Mouse (Mus musculus): ENCODE measurements around the gene Wscd1. TPM values are rescaled to one million over a fixed set of nuclear protein-coding genes. Genes with fewer than 3 reads are reported as not detected.

The Wscd1 gene
- total RNA-seq (2018; cell fraction: chromatin; rRNA removed), result not detected
- not detected for total RNA-seq (2018; cell fraction: cytosol; rRNA removed)
- not detected for total RNA-seq (2018; cell fraction: nucleus; rRNA removed)
- not detected in 3 replicates for polyA plus RNA-seq (2018)

DNA sequence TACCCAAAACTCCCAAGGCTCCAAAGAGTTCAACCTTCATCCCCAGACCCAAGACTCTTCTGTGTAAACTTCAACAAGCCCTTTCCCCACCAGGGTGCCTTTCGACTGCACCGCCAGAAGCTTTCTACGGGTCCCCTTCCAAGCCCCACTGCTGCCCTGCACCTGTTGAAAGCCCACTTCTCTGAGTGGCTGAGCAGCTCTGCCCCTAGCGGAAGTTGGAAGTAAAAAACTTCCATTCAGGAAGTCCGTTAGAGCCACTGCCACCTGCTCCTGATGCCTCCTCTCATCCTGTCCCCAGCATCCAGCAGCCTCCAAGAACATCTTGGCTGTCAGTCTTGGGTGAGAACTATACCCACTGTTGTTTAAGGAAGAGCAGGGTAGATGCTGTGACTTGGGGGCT is at the start of gene Wscd1:
Wscd1 (plus strand) TSS at position 250 of the 400 bp plus-strand sequence.
- H3K36me3 ChIP-seq (ENCODE audit: inconsistent target), result no peaks in the 10 kb centered on the region
- H3K27ac ChIP-seq, result no peak within 1 kb of the TSS
- H3K4me3 ChIP-seq (ENCODE audit: inconsistent target), result no peak within 1 kb of the TSS
- H3K79me2 ChIP-seq (ENCODE audit: inconsistent target), result no peaks in the 10 kb centered on the region
- 32% methylated on average over 5 of the region's 5 CpGs for WGBS (ENCODE audit: missing documents)

GRCm38 (mm10) chr11:71728066-71728465 is 21.7 kb upstream of the Wscd1 start:
- WGBS (ENCODE audit: missing documents), result 0% methylated on average over 3 of the region's 3 CpGs
- H3K27ac ChIP-seq, result no peak overlapping the region
- H3K36me3 ChIP-seq (ENCODE audit: inconsistent target), result no peaks in the 10 kb centered on the region
- H3K4me3 ChIP-seq (ENCODE audit: inconsistent target), result no peak overlapping the region
- no peaks in the 10 kb centered on the region for H3K79me2 ChIP-seq (ENCODE audit: inconsistent target)

- Histone ChIP-seq H3K36me3 (ENCODE audit: inconsistent target) (no peaks in the 10 kb centered on the region), H3K79me2 (ENCODE audit: inconsistent target) (no peaks in the 10 kb centered on the region), H3K27ac (no peak overlapping the region), H3K4me3 (ENCODE audit: inconsistent target) (no peak overlapping the region)
- 91% methylated on average over 3 of the region's 3 CpGs for WGBS (ENCODE audit: missing documents)
Measured at GRCm38 (mm10) chr11:71729287-71729686, 20.4 kb upstream of the Wscd1 start.

- no peaks in the 10 kb centered on the region for H3K36me3 ChIP-seq (ENCODE audit: inconsistent target)
- no peaks in the 10 kb centered on the region for H3K79me2 ChIP-seq (ENCODE audit: inconsistent target)
- H3K27ac ChIP-seq, result no peak overlapping the region
- WGBS (ENCODE audit: missing documents), result 37% methylated on average over 4 of the region's 4 CpGs
- no peak overlapping the region for H3K4me3 ChIP-seq (ENCODE audit: inconsistent target)
Measured at GRCm38 (mm10) chr11:71733771-71734170, 15.9 kb upstream of the Wscd1 start.

DNA sequence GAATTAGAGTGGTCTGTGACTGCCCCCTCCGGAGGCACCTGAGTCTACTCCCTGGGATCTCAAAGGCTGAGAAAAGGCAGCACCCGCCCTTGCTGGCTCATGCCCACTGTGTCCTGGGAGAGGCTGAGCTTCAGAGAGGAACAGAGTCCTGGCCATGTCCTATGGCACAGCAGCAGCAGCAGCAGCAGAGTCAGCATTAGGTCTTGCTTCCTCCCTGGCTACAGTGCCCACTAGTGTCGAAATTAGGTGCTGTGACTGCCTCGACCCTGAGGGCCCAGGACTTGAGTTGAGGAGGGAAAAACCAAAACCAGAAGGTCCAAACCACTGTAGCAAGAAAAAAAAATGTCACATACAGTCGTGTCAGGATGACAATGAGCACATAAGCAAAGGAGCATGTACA is 12.6 kb upstream of the Wscd1 start:
- Histone ChIP-seq H3K27ac (no peak overlapping the region), H3K79me2 (ENCODE audit: inconsistent target) (no peaks in the 10 kb centered on the region), H3K4me3 (ENCODE audit: inconsistent target) (no peak overlapping the region), H3K36me3 (ENCODE audit: inconsistent target) (no peaks in the 10 kb centered on the region)
- WGBS (ENCODE audit: missing documents), result 32% methylated on average over 5 of the region's 5 CpGs

GRCm38 (mm10) chr11:71738501-71739045 is 11.1 kb upstream of the Wscd1 start:
- no peaks in the 10 kb centered on the region for H3K36me3 ChIP-seq (ENCODE audit: inconsistent target)
- no peak overlapping the region for H3K4me3 ChIP-seq (ENCODE audit: inconsistent target)
- 88% methylated on average over 2 of the region's 2 CpGs for WGBS (ENCODE audit: missing documents)
- H3K79me2 ChIP-seq (ENCODE audit: inconsistent target), result no peaks in the 10 kb centered on the region
- no peak overlapping the region for H3K27ac ChIP-seq

DNA sequence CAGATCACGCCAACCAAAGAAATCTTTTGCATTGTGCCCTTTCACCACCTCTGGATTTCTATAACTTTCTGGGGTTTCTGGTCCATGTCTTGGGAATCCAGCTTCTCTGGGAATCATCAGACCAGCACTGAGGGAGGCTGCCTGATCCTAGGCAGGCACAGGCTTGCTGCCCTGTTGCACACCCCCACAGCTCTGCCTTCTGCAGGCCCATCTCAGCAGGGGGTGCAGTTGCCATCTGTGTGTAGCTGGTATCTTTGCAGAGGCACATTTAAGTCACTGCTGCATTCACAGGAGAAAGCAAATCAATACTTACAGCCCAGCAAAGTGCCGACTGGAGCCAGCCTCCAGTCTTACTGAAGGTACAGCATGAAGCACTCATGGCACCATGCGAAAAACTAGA is 3.8 kb upstream of the Wscd1 start:
- H3K4me3 ChIP-seq (ENCODE audit: inconsistent target), result no peak overlapping the region
- no peak overlapping the region for H3K27ac ChIP-seq
- no peaks in the 10 kb centered on the region for H3K36me3 ChIP-seq (ENCODE audit: inconsistent target)
- H3K79me2 ChIP-seq (ENCODE audit: inconsistent target), result no peaks in the 10 kb centered on the region
- WGBS (ENCODE audit: missing documents), result 88% methylated on average over 3 of the region's 3 CpGs

- no peak overlapping the region for H3K27ac ChIP-seq
- H3K79me2 ChIP-seq (ENCODE audit: inconsistent target), result no peaks in the 10 kb centered on the region
- WGBS (ENCODE audit: missing documents), result 76% methylated on average over 7 of the region's 7 CpGs
- H3K36me3 ChIP-seq (ENCODE audit: inconsistent target), result no peaks in the 10 kb centered on the region
- no peak overlapping the region for H3K4me3 ChIP-seq (ENCODE audit: inconsistent target)
Measured at GRCm38 (mm10) chr11:71747719-71748118, 2.0 kb upstream of the Wscd1 start.

GRCm38 (mm10) chr11:71750534-71751173 is 934 bp downstream of the Wscd1 start:
- Histone ChIP-seq H3K27ac (no peak overlapping the region), H3K4me3 (ENCODE audit: inconsistent target) (no peak overlapping the region), H3K79me2 (ENCODE audit: inconsistent target) (no peaks in the 10 kb centered on the region), H3K36me3 (ENCODE audit: inconsistent target) (no peaks in the 10 kb centered on the region)
- WGBS (ENCODE audit: missing documents), result 6% methylated on average over 55 of the region's 60 CpGs

- no peak overlapping the region for H3K27ac ChIP-seq
- no peaks in the 10 kb centered on the region for H3K36me3 ChIP-seq (ENCODE audit: inconsistent target)
- H3K79me2 ChIP-seq (ENCODE audit: inconsistent target), result no peaks in the 10 kb centered on the region
- WGBS (ENCODE audit: missing documents), result 2% methylated on average over 41 of the region's 41 CpGs
- no peak overlapping the region for H3K4me3 ChIP-seq (ENCODE audit: inconsistent target)
Measured at GRCm38 (mm10) chr11:71751174-71751611, 1.5 kb downstream of the Wscd1 start.

GRCm38 (mm10) chr11:71751689-71752088 is 2.0 kb downstream of the Wscd1 start:
- no peak overlapping the region for H3K4me3 ChIP-seq (ENCODE audit: inconsistent target)

DNA sequence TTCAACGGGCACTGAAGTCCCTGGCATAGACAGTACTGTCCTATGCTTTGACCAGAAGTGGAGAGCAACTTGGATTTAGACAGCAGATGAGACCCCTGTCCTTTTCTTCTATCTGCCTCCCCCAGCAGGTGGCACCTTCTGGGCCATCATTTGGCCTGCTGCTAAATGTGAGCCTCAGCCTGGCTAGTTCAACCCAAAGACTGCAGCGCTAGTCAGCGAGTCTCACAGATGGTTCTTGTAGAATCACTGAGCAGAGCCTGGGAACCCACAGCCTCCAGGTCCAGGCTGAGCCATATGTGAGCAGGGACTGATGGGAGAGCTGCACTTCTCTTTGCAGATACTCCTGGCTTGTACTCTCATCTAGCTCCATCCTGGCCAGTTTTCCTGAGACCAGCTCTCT is 2.9 kb downstream of the Wscd1 start:
- WGBS (ENCODE audit: missing documents), result 86% methylated on average over 3 of the region's 3 CpGs
- H3K79me2 ChIP-seq (ENCODE audit: inconsistent target), result no peaks in the 10 kb centered on the region
- H3K36me3 ChIP-seq (ENCODE audit: inconsistent target), result no peaks in the 10 kb centered on the region
- H3K4me3 ChIP-seq (ENCODE audit: inconsistent target), result no peak overlapping the region
- no peak overlapping the region for H3K27ac ChIP-seq

More at GRCm38 (mm10) chr11:71751689-71752088, 2.0 kb downstream of the Wscd1 start:
- no peak overlapping the region for H3K27ac ChIP-seq
- H3K79me2 ChIP-seq (ENCODE audit: inconsistent target), result no peaks in the 10 kb centered on the region
- WGBS (ENCODE audit: missing documents), result 39% methylated on average over 12 of the region's 12 CpGs
- no peaks in the 10 kb centered on the region for H3K36me3 ChIP-seq (ENCODE audit: inconsistent target)

DNA sequence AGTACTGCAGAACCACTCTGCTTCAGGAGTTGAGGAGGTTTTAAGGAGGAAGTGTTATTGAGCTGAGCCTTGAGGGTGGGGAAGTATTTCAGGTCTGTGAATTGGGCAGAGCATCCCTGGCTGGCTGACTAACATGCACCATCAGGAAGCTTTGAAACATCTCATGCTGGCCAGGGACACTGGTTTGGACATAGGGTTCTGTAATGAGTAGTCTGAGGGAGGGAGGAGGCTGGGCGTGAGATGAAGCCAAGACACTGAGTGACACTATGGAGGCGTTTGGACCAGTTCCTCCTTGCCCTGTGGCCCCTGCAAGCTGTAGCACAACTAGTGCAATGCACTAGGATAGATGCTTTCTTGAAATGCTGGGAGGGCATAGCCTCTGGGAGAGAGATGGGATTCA is 5.4 kb downstream of the Wscd1 start:
- Histone ChIP-seq H3K79me2 (ENCODE audit: inconsistent target) (no peaks in the 10 kb centered on the region), H3K27ac (no peak overlapping the region), H3K4me3 (ENCODE audit: inconsistent target) (no peak overlapping the region), H3K36me3 (ENCODE audit: inconsistent target) (no peaks in the 10 kb centered on the region)
- 57% methylated on average over 2 of the region's 2 CpGs for WGBS (ENCODE audit: missing documents)

DNA sequence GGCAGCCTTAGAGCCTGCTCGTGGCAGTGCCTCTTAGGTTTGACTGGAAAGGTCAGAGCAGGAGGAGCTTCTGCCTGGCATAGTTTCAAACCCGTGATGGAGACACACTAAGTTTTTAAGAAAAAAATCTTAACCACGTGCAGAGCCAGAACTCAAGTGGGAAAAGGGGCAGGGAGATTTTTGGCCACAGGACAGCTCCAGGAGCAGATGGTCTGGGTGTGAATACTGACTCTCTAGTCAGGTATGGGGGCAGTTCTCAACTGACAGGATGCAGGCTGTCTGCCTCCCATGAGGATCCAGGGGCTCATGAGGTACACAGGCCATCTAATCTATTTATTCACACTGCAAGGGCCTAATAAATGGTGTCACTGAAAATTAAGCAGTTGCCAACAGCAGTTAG is 6.6 kb downstream of the Wscd1 start:
- Histone ChIP-seq H3K27ac (no peak overlapping the region), H3K36me3 (ENCODE audit: inconsistent target) (no peaks in the 10 kb centered on the region), H3K79me2 (ENCODE audit: inconsistent target) (no peaks in the 10 kb centered on the region), H3K4me3 (ENCODE audit: inconsistent target) (no peak overlapping the region)
- 70% methylated on average over 3 of the region's 3 CpGs for WGBS (ENCODE audit: missing documents)

DNA sequence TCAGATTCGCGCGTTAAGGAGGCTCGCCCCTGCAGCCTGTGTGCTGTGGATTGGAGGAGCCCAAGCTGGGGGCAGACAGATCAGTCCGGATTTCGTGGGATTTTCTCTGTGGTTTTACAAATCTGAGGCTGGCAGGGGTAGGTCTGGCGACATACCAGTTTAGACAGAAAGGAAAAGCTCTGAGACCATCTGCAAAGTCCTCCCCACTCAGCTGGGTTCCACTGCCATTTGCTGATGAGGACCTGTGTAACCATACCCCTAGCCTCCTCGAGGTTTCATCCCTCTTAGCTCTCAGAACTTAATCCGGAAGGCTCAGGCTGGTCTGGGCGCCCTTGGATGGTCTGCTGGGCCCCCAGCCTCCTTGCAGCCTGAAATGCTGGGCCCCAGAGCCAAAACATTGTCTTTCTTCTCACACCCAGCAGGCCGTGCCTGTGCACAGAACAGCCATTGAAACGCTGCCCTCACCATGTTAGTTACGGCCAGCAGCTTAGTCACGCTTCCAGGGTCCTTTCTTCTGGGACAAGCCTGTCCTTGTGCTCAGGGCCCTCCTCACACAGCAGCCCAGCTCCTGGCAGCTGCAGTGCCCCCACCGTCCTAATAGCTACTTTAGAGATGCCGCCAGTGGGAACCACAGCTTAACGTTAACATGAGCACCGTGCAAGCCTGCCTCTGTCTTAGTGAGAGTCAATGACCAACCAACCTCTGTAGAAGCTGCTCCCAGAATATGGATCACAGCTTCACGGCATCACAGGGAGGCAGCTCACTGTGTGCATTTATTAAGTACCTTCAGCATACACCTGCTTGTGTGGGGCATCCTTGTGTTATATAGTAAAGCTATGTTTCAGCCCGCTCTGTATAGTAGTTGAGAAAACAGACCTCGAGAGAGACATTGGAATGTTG is 8.7 kb downstream of the Wscd1 start:
- H3K27ac ChIP-seq, result no peak overlapping the region
- 76% methylated on average over 21 of the region's 21 CpGs for WGBS (ENCODE audit: missing documents)
- H3K4me3 ChIP-seq (ENCODE audit: inconsistent target), result no peak overlapping the region
- H3K79me2 ChIP-seq (ENCODE audit: inconsistent target), result no peaks in the 10 kb centered on the region
- no peaks in the 10 kb centered on the region for H3K36me3 ChIP-seq (ENCODE audit: inconsistent target)
